Mouse (Mus musculus): Measurements from ENCODE around the gene Cdhr4. TPM values are rescaled to one million over a fixed set of nuclear protein-coding genes. Genes with fewer than 3 reads are reported as not detected.
A peak's percentile ranks its signal among the peaks of the same experiment; 100 is the strongest.

The Cdhr4 gene
- polyA plus RNA-seq, 1 experiment from 2014 or later: 1.1 TPM

DNA sequence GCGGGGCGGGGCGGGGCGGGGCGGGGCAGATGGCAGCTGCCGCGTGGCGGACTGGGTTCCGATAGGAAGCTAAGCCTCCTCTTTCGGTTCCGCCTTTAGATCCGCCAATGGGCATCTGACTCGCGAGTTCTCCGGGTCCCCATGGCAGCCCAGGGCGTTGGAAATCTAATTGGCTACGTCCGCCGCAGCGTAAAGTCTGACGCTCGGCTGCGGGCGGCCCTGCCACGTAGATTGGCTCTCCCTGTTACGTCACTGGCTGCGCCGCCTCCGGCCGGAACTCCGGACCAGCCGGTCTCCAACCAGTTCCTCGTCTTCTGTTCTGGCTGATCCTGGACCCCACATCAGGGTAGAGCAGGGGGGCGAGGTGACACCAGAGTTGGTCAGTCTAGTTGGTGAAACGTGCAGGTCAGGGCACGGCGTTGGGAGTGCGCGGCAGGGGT, 56.7 kb downstream of the Cdhr4 start, which contains the start of gene Gmppb:
Gmppb (plus strand) TSS at position 227 of the 440 bp plus-strand sequence.
- H3K27me3 ChIP-seq (ENCODE audit: insufficient read depth, low read length): no peaks in the 10 kb centered on the region
- ATAC-seq: peak; percentile 96
- WGBS (ENCODE audit: insufficient replicate concordance): under 1% methylated on average over 36 of the region's 39 CpGs
- peak within 1 kb of the TSS; percentile 78 for H3K9ac ChIP-seq (replicated peaks)
- no peaks in the 10 kb centered on the region for H3K9me3 ChIP-seq (ENCODE audit: low read length)
- peak within 1 kb of the TSS; percentile 88 for H3K27ac ChIP-seq (ENCODE audit: low read depth)
- peaks cover 52% of the 10 kb centered on the region for H3K36me3 ChIP-seq (replicated peaks; ENCODE audit: insufficient read depth, low read length)
- peaks cover 24% of the 10 kb centered on the region for H3K4me1 ChIP-seq (ENCODE audit: insufficient read depth)
- DNase-seq: peak; percentile 97
- H3K4me2 ChIP-seq (ENCODE audit: low read depth, low read length): peak within 1 kb of the TSS; percentile 88
- H3K4me3 ChIP-seq (ENCODE audit: low read depth, low read length): peak within 1 kb of the TSS; percentile 91
- TF ChIP-seq CTCF (IDR thresholded peaks at IDR 0.05; ENCODE audit: low read depth): no peak
- no peak for TF ChIP-seq EP300 (IDR thresholded peaks at IDR 0.05; ENCODE audit: low read depth)

Other genes starting within 250 kb of the Cdhr4 start
- gene Rbm5, start 221.5 kb upstream of the Cdhr4 start, polyA plus RNA-seq (2015; fragmentation: Nextera tagmentation; extraction: Ambion mirVana): 37.8 and 41.7 TPM in 2 replicates
- 14.3 and 17.0 TPM in 2 replicates for gene Rbm6, start 119.3 kb upstream of the Cdhr4 start, polyA plus RNA-seq (2015; fragmentation: Nextera tagmentation; extraction: Ambion mirVana)
- gene Mon1a, start 104.3 kb upstream of the Cdhr4 start, polyA plus RNA-seq (2015; fragmentation: Nextera tagmentation; extraction: Ambion mirVana): 5.3 and 5.8 TPM in 2 replicates
- 0.37 and 0.38 TPM in 2 replicates for gene Mst1r, start 85.6 kb upstream of the Cdhr4 start, polyA plus RNA-seq (2015; fragmentation: Nextera tagmentation; extraction: Ambion mirVana)
- not detected in 2 replicates for gene Actl11, start 64.0 kb upstream of the Cdhr4 start, polyA plus RNA-seq (2015; fragmentation: Nextera tagmentation; extraction: Ambion mirVana)
- 0.04 and 0.09 TPM in 2 replicates for gene Camkv, start 56.8 kb upstream of the Cdhr4 start, polyA plus RNA-seq (2015; fragmentation: Nextera tagmentation; extraction: Ambion mirVana)
- 5.4 and 6.5 TPM in 2 replicates for gene Traip, start 42.4 kb upstream of the Cdhr4 start, polyA plus RNA-seq (2015; fragmentation: Nextera tagmentation; extraction: Ambion mirVana)
- gene Uba7, start 17.0 kb upstream of the Cdhr4 start, polyA plus RNA-seq (2015; fragmentation: Nextera tagmentation; extraction: Ambion mirVana): 32.0 and 33.2 TPM in 2 replicates
- 0.12 and 0.31 TPM in 2 replicates for gene Gm20661, start 9.4 kb upstream of the Cdhr4 start, polyA plus RNA-seq (2015; fragmentation: Nextera tagmentation; extraction: Ambion mirVana)
- gene Inka1, start 6.6 kb upstream of the Cdhr4 start, polyA plus RNA-seq (2015; fragmentation: Nextera tagmentation; extraction: Ambion mirVana): 28.5 and 30.6 TPM in 2 replicates
- gene Gm20662, start 3.9 kb downstream of the Cdhr4 start, polyA plus RNA-seq (2015; fragmentation: Nextera tagmentation; extraction: Ambion mirVana): 0.07 TPM in 1 of 2 replicates, not detected in the other
- 18.4 and 19.8 TPM in 2 replicates for gene Ip6k1, start 10.0 kb downstream of the Cdhr4 start, polyA plus RNA-seq (2015; fragmentation: Nextera tagmentation; extraction: Ambion mirVana)
- gene Gmppb, start 56.7 kb downstream of the Cdhr4 start, polyA plus RNA-seq (2015; fragmentation: Nextera tagmentation; extraction: Ambion mirVana): 12.2 and 12.6 TPM in 2 replicates
- 0.59 and 0.86 TPM in 2 replicates for gene Amigo3, start 60.7 kb downstream of the Cdhr4 start, polyA plus RNA-seq (2015; fragmentation: Nextera tagmentation; extraction: Ambion mirVana)
- gene Mst1, start 87.9 kb downstream of the Cdhr4 start, polyA plus RNA-seq (2015; fragmentation: Nextera tagmentation; extraction: Ambion mirVana): 81.4 and 93.0 TPM in 2 replicates
- gene Rnf123, start 90.8 kb downstream of the Cdhr4 start, polyA plus RNA-seq (2015; fragmentation: Nextera tagmentation; extraction: Ambion mirVana): 45.2 and 50.1 TPM in 2 replicates
- 67.7 and 75.2 TPM in 2 replicates for gene Apeh, start 102.1 kb downstream of the Cdhr4 start, polyA plus RNA-seq (2015; fragmentation: Nextera tagmentation; extraction: Ambion mirVana)
- gene Bsn, start 197.9 kb downstream of the Cdhr4 start, polyA plus RNA-seq (2015; fragmentation: Nextera tagmentation; extraction: Ambion mirVana): 0.58 and 0.59 TPM in 2 replicates